Mouse (Mus musculus): Measurements from ENCODE around the gene Eid2b. TPM values are rescaled to one million over a fixed set of nuclear protein-coding genes. Genes with fewer than 3 reads are reported as not detected.
"Not testable (repeated sequence)": the region's sequence is repeated elsewhere in the genome, so short reads cannot be mapped to it uniquely, and the experiment has no call there.

The Eid2b gene
- 33.5 and 36.3 TPM in 2 replicates for polyA plus RNA-seq (2015; fragmentation: Nextera tagmentation; extraction: Ambion mirVana)

- Histone ChIP-seq H3K27ac (ENCODE audit: low read depth, low read length) (peak within 1 kb of the TSS; percentile 86), H3K4me3 (ENCODE audit: low read length) (peak within 1 kb of the TSS; percentile 76), H3K4me2 (ENCODE audit: low read length) (peak within 1 kb of the TSS; percentile 94), H3K36me3 (ENCODE audit: control insufficient read depth, insufficient read depth, low read length) (peaks cover 5% of the 10 kb centered on the region; the same call in 1 of the 2 replicates), H3K4me1 (ENCODE audit: control insufficient read depth, insufficient read depth, low read depth, low read length) (peaks cover 11% of the 10 kb centered on the region), H3K27me3 (replicated peaks; ENCODE audit: control insufficient read depth, insufficient read depth, low read length) (no peaks in the 10 kb centered on the region), H3K9me3 (ENCODE audit: control insufficient read depth, low read length) (no peaks in the 10 kb centered on the region), H3K9ac (ENCODE audit: low read depth, low read length) (peak within 1 kb of the TSS; percentile 96)
- peak; percentile 65 for ATAC-seq
- 2% methylated on average over 63 of the region's 68 CpGs for WGBS
These were observed at the start of gene Eid2b for GRCm38 (mm10) chr7:28277615-28278278. TSS of gene Eid2b (plus strand) at chr7:28277739.

DNA sequence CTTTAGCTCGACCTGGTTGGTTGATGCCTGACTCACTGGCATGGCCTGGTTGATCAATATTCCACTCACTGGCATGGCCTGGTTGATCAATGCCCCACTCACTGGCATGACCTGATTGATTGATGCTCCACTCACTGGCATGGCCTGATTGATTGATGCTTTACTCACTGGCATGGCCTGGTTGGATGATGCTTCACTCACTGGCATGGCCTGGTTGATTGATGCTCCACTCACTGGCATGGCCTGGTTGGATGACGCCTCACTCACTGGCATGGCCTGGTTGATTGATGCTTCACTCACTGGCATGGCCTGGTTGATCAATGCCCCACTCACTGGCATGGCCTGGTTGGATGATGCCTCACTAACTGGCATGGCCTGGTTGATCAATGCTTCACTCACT, 33.6 kb upstream of the Eid2b start:
- H3K4me1 ChIP-seq (ENCODE audit: control insufficient read depth, insufficient read depth, low read depth, low read length); H3K27me3 ChIP-seq (replicated peaks; ENCODE audit: control insufficient read depth, insufficient read depth, low read length); ATAC-seq; H3K36me3 ChIP-seq (ENCODE audit: control insufficient read depth, insufficient read depth, low read length); H3K4me2 ChIP-seq (ENCODE audit: low read length); H3K9me3 ChIP-seq (ENCODE audit: control insufficient read depth, low read length); H3K4me3 ChIP-seq (ENCODE audit: low read length); H3K27ac ChIP-seq (ENCODE audit: low read depth, low read length); H3K9ac ChIP-seq (ENCODE audit: low read depth, low read length): not testable (repeated sequence)
- 77% methylated on average over 2 of the region's 2 CpGs for WGBS

DNA sequence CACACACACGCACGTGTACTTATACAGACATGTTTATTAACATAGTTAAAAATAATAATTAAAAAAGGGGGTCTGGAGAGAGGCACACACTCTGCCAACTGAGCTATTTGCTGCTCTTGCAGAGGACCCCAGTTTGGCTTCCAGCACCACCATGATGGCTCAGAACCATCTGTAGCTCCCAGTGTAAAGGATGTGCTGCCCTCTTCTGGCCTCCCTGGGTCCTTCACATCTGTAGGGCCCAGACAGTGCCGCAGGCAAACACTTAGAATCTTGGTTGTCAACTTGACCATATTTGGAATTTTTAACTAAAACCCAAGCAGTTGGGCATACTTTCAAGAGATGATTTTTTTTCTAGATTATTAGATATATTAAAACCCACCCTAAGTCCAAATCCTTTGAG, 28.6 kb upstream of the Eid2b start:
- Histone ChIP-seq H3K27me3 (replicated peaks; ENCODE audit: control insufficient read depth, insufficient read depth, low read length) (no peaks in the 10 kb centered on the region), H3K4me2 (ENCODE audit: low read length) (no peak overlapping the region), H3K9me3 (ENCODE audit: control insufficient read depth, low read length) (no peaks in the 10 kb centered on the region), H3K9ac (ENCODE audit: low read depth, low read length) (no peak overlapping the region), H3K4me3 (ENCODE audit: low read length) (no peak overlapping the region), H3K36me3 (ENCODE audit: control insufficient read depth, insufficient read depth, low read length) (no peaks in the 10 kb centered on the region), H3K4me1 (ENCODE audit: control insufficient read depth, insufficient read depth, low read depth, low read length) (no peaks in the 10 kb centered on the region), H3K27ac (ENCODE audit: low read depth, low read length) (no peak overlapping the region)
- 93% methylated on average over 3 of the region's 3 CpGs for WGBS
- no peak for ATAC-seq

GRCm38 (mm10) chr7:28251976-28252375, 25.6 kb upstream of the Eid2b start:
- no peaks in the 10 kb centered on the region for H3K27me3 ChIP-seq (replicated peaks; ENCODE audit: control insufficient read depth, insufficient read depth, low read length)
- no peak overlapping the region for H3K9ac ChIP-seq (ENCODE audit: low read depth, low read length)
- no peak for ATAC-seq
- H3K36me3 ChIP-seq (ENCODE audit: control insufficient read depth, insufficient read depth, low read length): no peaks in the 10 kb centered on the region
- WGBS: 89% methylated on average over 17 of the region's 17 CpGs
- H3K4me1 ChIP-seq (ENCODE audit: control insufficient read depth, insufficient read depth, low read depth, low read length): no peaks in the 10 kb centered on the region
- peaks cover 4% of the 10 kb centered on the region; the same call in 1 of the 2 replicates for H3K9me3 ChIP-seq (ENCODE audit: control insufficient read depth, low read length)
- H3K4me2 ChIP-seq (ENCODE audit: low read length): no peak overlapping the region
- H3K27ac ChIP-seq (ENCODE audit: low read depth, low read length): no peak overlapping the region
- H3K4me3 ChIP-seq (ENCODE audit: low read length): no peak overlapping the region

GRCm38 (mm10) chr7:28254591-28254990, 22.9 kb upstream of the Eid2b start:
- Histone ChIP-seq H3K27ac (ENCODE audit: low read depth, low read length) (no peak overlapping the region), H3K9ac (ENCODE audit: low read depth, low read length) (no peak overlapping the region), H3K27me3 (replicated peaks; ENCODE audit: control insufficient read depth, insufficient read depth, low read length) (no peaks in the 10 kb centered on the region), H3K4me1 (ENCODE audit: control insufficient read depth, insufficient read depth, low read depth, low read length) (no peaks in the 10 kb centered on the region), H3K36me3 (ENCODE audit: control insufficient read depth, insufficient read depth, low read length) (no peaks in the 10 kb centered on the region), H3K9me3 (ENCODE audit: control insufficient read depth, low read length) (peaks cover 4% of the 10 kb centered on the region; the same call in 1 of the 2 replicates), H3K4me3 (ENCODE audit: low read length) (no peak overlapping the region), H3K4me2 (ENCODE audit: low read length) (no peak overlapping the region)
- WGBS: 90% methylated on average over 6 of the region's 6 CpGs
- ATAC-seq: no peak

DNA sequence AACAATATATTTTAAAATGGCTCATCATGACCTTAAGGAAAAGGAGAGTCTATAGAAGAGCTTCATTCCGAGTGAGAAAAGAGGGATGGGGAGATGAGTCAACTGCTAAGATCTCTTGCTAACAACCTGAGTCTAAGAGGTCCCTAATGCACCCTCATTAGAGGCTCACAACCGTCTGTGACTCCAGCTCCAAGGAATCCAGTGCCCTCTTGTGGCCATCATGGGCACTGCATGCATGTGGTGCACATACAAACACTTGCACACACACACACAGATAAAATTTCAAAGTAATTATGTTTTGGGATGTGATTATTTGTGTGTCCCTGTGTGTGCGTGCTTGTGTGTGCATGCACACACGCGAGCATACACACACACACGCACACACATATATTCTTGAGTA, 22.1 kb upstream of the Eid2b start:
- no peak overlapping the region for H3K27ac ChIP-seq (ENCODE audit: low read depth, low read length)
- H3K36me3 ChIP-seq (ENCODE audit: control insufficient read depth, insufficient read depth, low read length): no peaks in the 10 kb centered on the region
- ATAC-seq: no peak
- H3K4me3 ChIP-seq (ENCODE audit: low read length): no peak overlapping the region
- H3K9me3 ChIP-seq (ENCODE audit: control insufficient read depth, low read length): peaks cover 4% of the 10 kb centered on the region; the same call in 1 of the 2 replicates
- no peaks in the 10 kb centered on the region for H3K27me3 ChIP-seq (replicated peaks; ENCODE audit: control insufficient read depth, insufficient read depth, low read length)
- 86% methylated on average over 6 of the region's 6 CpGs for WGBS
- no peaks in the 10 kb centered on the region for H3K4me1 ChIP-seq (ENCODE audit: control insufficient read depth, insufficient read depth, low read depth, low read length)
- H3K9ac ChIP-seq (ENCODE audit: low read depth, low read length): no peak overlapping the region
- H3K4me2 ChIP-seq (ENCODE audit: low read length): no peak overlapping the region

- Histone ChIP-seq H3K4me2 (ENCODE audit: low read length) (no peak overlapping the region), H3K27me3 (replicated peaks; ENCODE audit: control insufficient read depth, insufficient read depth, low read length) (no peaks in the 10 kb centered on the region), H3K36me3 (ENCODE audit: control insufficient read depth, insufficient read depth, low read length) (no peaks in the 10 kb centered on the region), H3K4me1 (ENCODE audit: control insufficient read depth, insufficient read depth, low read depth, low read length) (no peaks in the 10 kb centered on the region), H3K9ac (ENCODE audit: low read depth, low read length) (no peak overlapping the region), H3K27ac (ENCODE audit: low read depth, low read length) (no peak overlapping the region), H3K9me3 (ENCODE audit: control insufficient read depth, low read length) (no peaks in the 10 kb centered on the region), H3K4me3 (ENCODE audit: low read length) (no peak overlapping the region)
- ATAC-seq: no peak
- 41% methylated on average over 5 of the region's 5 CpGs for WGBS
These were observed 14.7 kb upstream of the Eid2b start for GRCm38 (mm10) chr7:28262861-28263260.

DNA sequence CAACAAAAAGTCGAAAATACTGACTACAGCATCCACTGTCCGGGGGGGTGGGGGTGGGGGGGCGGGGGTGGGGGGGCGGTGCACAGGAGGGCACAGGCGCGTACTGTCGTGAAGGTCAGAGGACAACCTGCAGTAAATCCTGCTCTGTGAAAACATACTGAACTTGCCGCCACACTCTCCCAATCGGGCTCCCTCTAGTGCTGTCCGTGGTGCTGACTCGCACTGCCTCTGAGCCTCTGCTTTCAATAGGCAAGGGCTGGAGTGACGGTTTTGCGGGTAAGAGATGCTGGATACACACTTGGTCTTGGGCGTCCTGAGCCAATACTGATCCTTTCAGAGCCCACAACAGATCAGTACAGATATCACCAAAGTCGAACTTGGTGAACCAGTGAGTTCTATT, 13.8 kb upstream of the Eid2b start:
- no peak for ATAC-seq
- Histone ChIP-seq H3K9ac (ENCODE audit: low read depth, low read length) (no peak overlapping the region), H3K4me3 (ENCODE audit: low read length) (no peak overlapping the region)

DNA sequence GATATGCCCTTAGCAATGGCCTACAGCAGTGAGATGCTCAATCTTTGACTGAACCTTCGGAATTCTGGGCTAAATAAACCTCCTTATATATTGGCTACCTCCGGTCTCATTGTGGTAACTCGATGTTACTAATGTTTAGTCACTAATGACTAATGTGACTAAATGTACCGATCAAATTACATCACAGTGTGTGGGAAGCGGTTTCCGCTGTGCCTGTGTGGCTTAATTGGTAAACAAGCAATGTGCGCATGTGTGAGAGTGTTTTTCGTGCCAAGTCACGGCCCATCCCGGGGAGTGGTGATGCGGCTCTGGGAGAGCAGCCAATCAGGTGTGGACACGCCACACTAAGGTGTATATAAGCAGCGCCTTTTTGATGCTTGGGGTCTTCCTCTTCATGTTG, 12.1 kb upstream of the Eid2b start:
- H3K27ac ChIP-seq (ENCODE audit: low read depth, low read length): no peak overlapping the region
- H3K27me3 ChIP-seq (replicated peaks; ENCODE audit: control insufficient read depth, insufficient read depth, low read length): no peaks in the 10 kb centered on the region
- H3K4me1 ChIP-seq (ENCODE audit: control insufficient read depth, insufficient read depth, low read depth, low read length): peaks cover 9% of the 10 kb centered on the region
- no peak overlapping the region for H3K4me3 ChIP-seq (ENCODE audit: low read length)
- no peaks in the 10 kb centered on the region for H3K36me3 ChIP-seq (ENCODE audit: control insufficient read depth, insufficient read depth, low read length)
- H3K9me3 ChIP-seq (ENCODE audit: control insufficient read depth, low read length): no peaks in the 10 kb centered on the region
- 89% methylated on average over 13 of the region's 13 CpGs for WGBS
- H3K4me2 ChIP-seq (ENCODE audit: low read length): no peak overlapping the region
- no peak overlapping the region for H3K9ac ChIP-seq (ENCODE audit: low read depth, low read length)
- no peak for ATAC-seq

More for the DNA sequence above, 13.8 kb upstream of the Eid2b start:
- WGBS: 8% methylated on average over 15 of the region's 15 CpGs
- no peaks in the 10 kb centered on the region for H3K27me3 ChIP-seq (replicated peaks; ENCODE audit: control insufficient read depth, insufficient read depth, low read length)
- H3K27ac ChIP-seq (ENCODE audit: low read depth, low read length): no peak overlapping the region
- H3K4me1 ChIP-seq (ENCODE audit: control insufficient read depth, insufficient read depth, low read depth, low read length): peaks cover 1% of the 10 kb centered on the region; the same call in 1 of the 2 replicates
- H3K9me3 ChIP-seq (ENCODE audit: control insufficient read depth, low read length): no peaks in the 10 kb centered on the region
- H3K4me2 ChIP-seq (ENCODE audit: low read length): no peak overlapping the region
- H3K36me3 ChIP-seq (ENCODE audit: control insufficient read depth, insufficient read depth, low read length): no peaks in the 10 kb centered on the region

All from hindbrain, embryonic 16.5 days (tissue).